8 mouse cellular contexts compared by ENCODE assay signal in genomic region chr3:108086470-108086979, GRCm38 (mm10). TPM values are rescaled to one million over a fixed set of nuclear protein-coding genes. Genes with fewer than 3 reads are reported as not detected.
DNase-seq lines count a peak whose midpoint lies in the region; ATAC-seq lines count a peak whose summit lies in the region.

Gene Ampd2, minus strand, starts transcription at chr3:108086651.

- under 1% methylated on average over 28 of the region's 29 CpGs for WGBS in hindbrain, embryonic 13.5 days

- H3K9ac ChIP-seq in hindbrain, embryonic 13.5 days, result peak within 1 kb of the TSS; percentile 87

- peak within 1 kb of the TSS; percentile 87 for H3K27ac ChIP-seq in hindbrain, embryonic 13.5 days

- peaks cover 57% of the 10 kb centered on the region for H3K4me1 ChIP-seq in hindbrain, embryonic 13.5 days (replicated peaks)

- DNase-seq in WW6 (ENCODE audit: low read depth, low spot score), result peak; percentile 68
- peak; percentile 71 for DNase-seq in cerebellum, adult 9-10 months
- DNase-seq in forelimb bud, embryonic 11.5 days (ENCODE audit: low read depth, low spot score), result peak; percentile 77
- peak in 1 of 2 experiments; percentile 42 for DNase-seq in layer of hippocampus, postnatal 25 days (ENCODE audit: extremely low spot score in 1 of 2, low spot score in 1 of 2)
- peak; percentile 89 for DNase-seq in lung, postnatal 36 days
- peak; percentile 63 for DNase-seq in right cerebral cortex, postnatal 4 days

- H3K4me2 ChIP-seq in hindbrain, embryonic 13.5 days, result peak within 1 kb of the TSS; percentile 99

- peak within 1 kb of the TSS; percentile 67 for H3K4me3 ChIP-seq in hindbrain, embryonic 13.5 days

- H3K9me3 ChIP-seq in hindbrain, embryonic 13.5 days, result no peaks in the 10 kb centered on the region

- no peaks in the 10 kb centered on the region; the same call in 1 of the 2 replicates for H3K27me3 ChIP-seq in hindbrain, embryonic 13.5 days

- no peaks in the 10 kb centered on the region for H3K36me3 ChIP-seq in hindbrain, embryonic 13.5 days

- no peak for ATAC-seq in hindbrain, embryonic 13.5 days (ENCODE audit: low FRiP score)
- ATAC-seq in frontal cortex, adult (ENCODE audit: low TSS enrichment), result no peak

RNA-seq across cellular contexts. Expression of gene Ampd2, which starts in this region (rescaled TPM):
- 50.9 and 52.4 TPM in 2 replicates for polyA plus RNA-seq in hindbrain, embryonic 13.5 days (2015; fragmentation: Nextera tagmentation; extraction: Ambion mirVana)
- total RNA-seq in layer of hippocampus, postnatal 25 days (2021), result 10 to 100 TPM; 69.8 to 76.2 TPM
